Mouse (Mus musculus) liver, embryonic 14.5 days (tissue): ENCODE measurements around the gene Ccser1.

Experiments
- CTCF ChIP-seq: IDR thresholded peaks from 2 replicates; pipeline ENCODE4 v1.5.1; 2016; ENCODE audit warnings: antibody characterized with exemption, low read depth, control low read depth
- EP300 ChIP-seq: IDR thresholded peaks from 2 replicates; pipeline ENCODE4 v1.6.1; 2016; ENCODE audit warnings: antibody characterized with exemption, low read depth

GRCm38 (mm10) chr6:61177476-61177875, 2.6 kb upstream of the Ccser1 start:
- TF ChIP-seq EP300 (no peak), CTCF (no peak)
